ENCODE assay signal across 9 mouse cellular contexts in the genomic region with DNA sequence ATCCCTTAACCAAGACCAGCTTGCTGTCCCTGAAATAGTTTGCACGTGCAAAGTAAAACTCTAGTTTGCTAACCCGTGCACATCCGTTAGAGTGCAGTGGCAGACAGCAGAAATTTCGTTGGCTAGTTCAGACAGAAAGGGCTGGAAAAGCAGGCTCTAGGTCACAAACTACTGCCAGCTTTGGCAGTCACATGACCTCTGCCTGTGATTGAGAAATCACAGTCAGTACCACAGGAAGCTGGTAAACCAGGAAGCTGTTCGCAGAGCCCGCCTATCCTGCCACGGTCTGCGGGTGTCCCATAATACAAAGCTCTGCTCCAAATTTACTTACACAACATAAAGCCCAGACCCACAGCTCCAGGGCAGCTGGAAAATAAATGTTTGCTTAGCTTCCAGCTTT. TPM values are rescaled to one million over a fixed set of nuclear protein-coding genes. Genes with fewer than 3 reads are reported as not detected.
DNase-seq lines count a peak whose midpoint lies in the region; ATAC-seq and TF ChIP-seq lines count a peak whose summit lies in the region.
"Had no signal": no experiment of that assay in that cellular context is flagged by ENCODE, and none has a peak within 500 bp of the region (broad histone marks: within the 10 kb centered on the region; RNA-seq: fewer than 3 reads in every experiment).

No protein-coding gene starts in this region.

- DNase-seq in heart, adult 11 months, result peak; percentile 98
- peak; percentile 78 for DNase-seq in adrenal gland, postnatal 10 days
- DNase-seq in intestine, embryonic 14.5 days (ENCODE audit: low spot score), result no peak
- DNase-seq in lung, adult 2 months, result peak; percentile 50
- DNase-seq in cerebellum, adult 11 months, result no peak
- no peak for DNase-seq in B cell, adult 2 months
- DNase-seq in cerebellum, postnatal 25 days, result no peak

- no peak for TF ChIP-seq CTCF in lung, adult 2 months (IDR thresholded peaks at IDR 0.05; ENCODE audit: insufficient read depth, low read length)

- H3K9ac ChIP-seq in heart, embryonic 12.5 days, result no peak overlapping the region
- H3K9ac ChIP-seq in intestine, embryonic 14.5 days (ENCODE audit: low read length), result no peak overlapping the region

- H3K4me3 ChIP-seq in heart, embryonic 12.5 days, result no peak overlapping the region
- H3K4me3 ChIP-seq in intestine, embryonic 14.5 days (ENCODE audit: low read depth, low read length), result no peak overlapping the region
- peak overlapping the region; percentile 10 for H3K4me3 ChIP-seq in lung, adult 2 months (replicated peaks; ENCODE audit: extremely low read depth, low read depth, low read length)

- no peaks in the 10 kb centered on the region for H3K36me3 ChIP-seq in heart, embryonic 12.5 days
- H3K36me3 ChIP-seq in intestine, embryonic 14.5 days (ENCODE audit: control insufficient read depth, insufficient read depth, low read length), result no peaks in the 10 kb centered on the region
- H3K36me3 ChIP-seq: G1E had no signal

- H3K9me3 ChIP-seq in heart, embryonic 12.5 days (replicated peaks), result peaks cover 5% of the 10 kb centered on the region; the same call in 1 of the 2 replicates
- no peaks in the 10 kb centered on the region for H3K9me3 ChIP-seq in intestine, embryonic 14.5 days (ENCODE audit: control insufficient read depth, low read length)

- peak; percentile 60; the same call in 1 of the 2 replicates for TF ChIP-seq POLR2A in lung, adult 2 months (IDR thresholded peaks at IDR 0.05; ENCODE audit: borderline replicate concordance, extremely low read depth, low read depth, low read length)

- no peaks in the 10 kb centered on the region for H3K4me1 ChIP-seq in heart, embryonic 12.5 days (replicated peaks)
- H3K4me1 ChIP-seq in intestine, embryonic 14.5 days (replicated peaks; ENCODE audit: control insufficient read depth, insufficient read depth, low read length), result no peaks in the 10 kb centered on the region
- H3K4me1 ChIP-seq in lung, adult 2 months (ENCODE audit: control insufficient read depth, insufficient read depth, low read length), result peaks cover 5% of the 10 kb centered on the region

- H3K27me3 ChIP-seq in heart, embryonic 12.5 days (replicated peaks), result peaks cover 9% of the 10 kb centered on the region; the same call in 1 of the 2 replicates
- H3K27me3 ChIP-seq in intestine, embryonic 14.5 days (replicated peaks; ENCODE audit: control insufficient read depth, insufficient read depth, low read length), result no peaks in the 10 kb centered on the region

- ATAC-seq in heart, embryonic 12.5 days (ENCODE audit: insufficient number of reproducible peaks, low FRiP score), result no peak
- ATAC-seq in intestine, embryonic 14.5 days (replicated peaks; ENCODE audit: low FRiP score, low TSS enrichment, low read depth), result no peak

- H3K4me2 ChIP-seq in heart, embryonic 12.5 days, result no peak overlapping the region
- no peak overlapping the region for H3K4me2 ChIP-seq in intestine, embryonic 14.5 days (ENCODE audit: low read length)

- H3K27ac ChIP-seq in heart, embryonic 12.5 days (ENCODE audit: poor library complexity, severe bottlenecking), result no peak overlapping the region; the same call in 1 of the 2 replicates
- H3K27ac ChIP-seq in intestine, embryonic 14.5 days (ENCODE audit: low read depth), result peak overlapping the region; percentile 33; the same call in 1 of the 2 replicates

- WGBS in heart, embryonic 12.5 days, result 68% methylated on average over 8 of the region's 8 CpGs
- WGBS in intestine, embryonic 14.5 days, result 60% methylated on average over 8 of the region's 8 CpGs
- WGBS in lung, adult 2 months, result 8% methylated on average over 8 of the region's 8 CpGs

RNA-seq across cellular contexts. Expression of gene Ankrd33, which starts 2.4 kb away (rescaled TPM):
- polyA plus RNA-seq in heart, embryonic 12.5 days (2016; fragmentation: Nextera tagmentation; extraction: Ambion mirVana), result not detected in 2 replicates
- total RNA-seq in adrenal gland, postnatal 10 days (2021), result under 1 TPM; 0.24 to 0.33 TPM
- polyA plus RNA-seq in intestine, embryonic 14.5 days (2014; fragmentation: Nextera tagmentation; extraction: Ambion mirVana), result not detected in 2 replicates
- 0.10 and 0.28 TPM in 2 replicates for polyA plus RNA-seq in lung, adult 2 months (2012; rRNA removed)
- total RNA-seq: G1E had no signal
- polyA plus RNA-seq: G1E had no signal

RNA-seq across cellular contexts. Expression of gene Acvrl1, which starts 15.1 kb away (rescaled TPM):
- polyA plus RNA-seq in heart, embryonic 12.5 days (2016; fragmentation: Nextera tagmentation; extraction: Ambion mirVana), result 3.1 and 3.6 TPM in 2 replicates
- 10 to 100 TPM; 19.5 to 19.8 TPM for total RNA-seq in adrenal gland, postnatal 10 days (2021)
- 16.5 and 16.6 TPM in 2 replicates for polyA plus RNA-seq in intestine, embryonic 14.5 days (2014; fragmentation: Nextera tagmentation; extraction: Ambion mirVana)
- polyA plus RNA-seq in lung, adult 2 months (2012; rRNA removed), result 672 and 695 TPM in 2 replicates

RNA-seq across cellular contexts. Expression of gene Fignl2, which starts 34.8 kb away (rescaled TPM):
- polyA plus RNA-seq in heart, embryonic 12.5 days (2016; fragmentation: Nextera tagmentation; extraction: Ambion mirVana), result 0.10 and 0.15 TPM in 2 replicates
- total RNA-seq in adrenal gland, postnatal 10 days (2021), result 10 to 100 TPM in 1 of 2 experiments, 1 to 10 TPM in 1; 8.4 to 11.0 TPM
- polyA plus RNA-seq in intestine, embryonic 14.5 days (2014; fragmentation: Nextera tagmentation; extraction: Ambion mirVana), result 0.43 and 0.55 TPM in 2 replicates
- polyA plus RNA-seq in lung, adult 2 months (2012; rRNA removed), result 9.3 and 10.6 TPM in 2 replicates
- polyA plus RNA-seq: G1E had no signal

Comparison
In these comparisons a context has a peak if more than half of its experiments do, and no peak if none do; other contexts are left out.
1. DNase-seq: peak in heart, adult 11 months (single experiment), adrenal gland, postnatal 10 days (single experiment) and lung, adult 2 months (single experiment); none in intestine, embryonic 14.5 days (single experiment), cerebellum, adult 11 months (single experiment), B cell, adult 2 months (0 of 2) and cerebellum, postnatal 25 days (0 of 2).
2. RNA of gene Acvrl1, which starts 15.1 kb away (polyA plus RNA-seq): 672 to 695 TPM in lung, adult 2 months; 16.5 to 16.6 TPM in intestine, embryonic 14.5 days and 3.1 to 3.6 TPM in heart, embryonic 12.5 days; every median in the first group is over 10 times any median in the second.